Mouse (Mus musculus) monocyte, adult 5-6 weeks (primary cell): ENCODE data around the gene Gm5800. TPM values are rescaled to one million over a fixed set of nuclear protein-coding genes. Genes with fewer than 3 reads are reported as not detected.
"Not testable (repeated sequence)": the region's sequence is repeated elsewhere in the genome, so short reads cannot be mapped to it uniquely, and the experiment has no call there.

Experiments used
- ATAC-seq: fragments of 153-309, 156-312 bp; replicated peaks from 2 replicates; pipeline ENCODE4 v1.8.0; 2017; ENCODE audit warnings: mild to moderate bottlenecking; ENCODE audit not compliant: low TSS enrichment, insufficient number of reproducible peaks, severe bottlenecking, poor library complexity, low FRiP score
- total RNA-seq: library from RNA; stranded (forward); fragments of 200-1000, 200-491, 200-594 nt; gene quantifications from 3 replicates; pipeline ENCODE4 v1.2.3, GENCODE M21; 2017

Gm5800 gene
- total RNA-seq, result not detected in 3 replicates

DNA sequence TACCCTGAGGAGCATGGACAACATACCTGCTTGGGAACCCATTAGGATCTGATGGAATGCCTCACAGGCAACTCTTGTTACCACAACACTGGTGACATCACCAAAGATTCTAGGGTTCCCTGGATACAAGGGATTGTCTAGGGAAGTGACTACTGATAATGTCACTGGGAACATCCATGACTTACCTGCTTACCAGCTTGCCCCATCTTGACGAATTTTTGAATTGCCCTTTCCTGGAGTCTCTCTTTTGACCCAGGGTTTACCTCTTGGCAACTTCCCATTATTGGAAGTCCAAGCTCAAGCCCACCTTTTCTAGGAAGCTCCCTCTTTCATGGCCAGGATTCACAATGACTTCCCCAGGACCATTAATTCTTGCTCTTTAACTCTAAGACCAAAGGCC is at the start of gene Gm5800:
Gene Gm5800, minus strand, starts transcription at position 101 of the 400 bp plus-strand sequence.
- no peak for ATAC-seq

DNA sequence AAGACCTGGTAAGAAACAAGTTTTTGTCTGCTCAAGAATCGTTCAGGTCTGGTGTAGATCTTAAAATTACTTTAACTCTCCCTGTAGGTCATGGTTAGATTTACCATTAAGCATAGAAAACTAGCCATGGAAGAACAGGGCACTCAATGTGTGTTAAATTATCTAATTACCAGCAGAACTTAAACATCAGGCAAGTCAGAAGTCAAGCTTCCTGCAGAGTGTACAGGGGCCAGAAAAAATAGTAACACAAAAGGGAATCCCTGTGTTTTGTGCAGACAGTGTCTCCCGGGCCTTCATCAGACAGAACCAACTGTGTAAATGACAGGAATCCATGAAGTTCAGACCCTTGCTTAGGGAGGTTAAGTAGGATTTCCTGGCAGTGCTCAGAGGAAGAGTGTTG is 39.0 kb upstream of the Gm5800 start:
- ATAC-seq, result no peak

DNA sequence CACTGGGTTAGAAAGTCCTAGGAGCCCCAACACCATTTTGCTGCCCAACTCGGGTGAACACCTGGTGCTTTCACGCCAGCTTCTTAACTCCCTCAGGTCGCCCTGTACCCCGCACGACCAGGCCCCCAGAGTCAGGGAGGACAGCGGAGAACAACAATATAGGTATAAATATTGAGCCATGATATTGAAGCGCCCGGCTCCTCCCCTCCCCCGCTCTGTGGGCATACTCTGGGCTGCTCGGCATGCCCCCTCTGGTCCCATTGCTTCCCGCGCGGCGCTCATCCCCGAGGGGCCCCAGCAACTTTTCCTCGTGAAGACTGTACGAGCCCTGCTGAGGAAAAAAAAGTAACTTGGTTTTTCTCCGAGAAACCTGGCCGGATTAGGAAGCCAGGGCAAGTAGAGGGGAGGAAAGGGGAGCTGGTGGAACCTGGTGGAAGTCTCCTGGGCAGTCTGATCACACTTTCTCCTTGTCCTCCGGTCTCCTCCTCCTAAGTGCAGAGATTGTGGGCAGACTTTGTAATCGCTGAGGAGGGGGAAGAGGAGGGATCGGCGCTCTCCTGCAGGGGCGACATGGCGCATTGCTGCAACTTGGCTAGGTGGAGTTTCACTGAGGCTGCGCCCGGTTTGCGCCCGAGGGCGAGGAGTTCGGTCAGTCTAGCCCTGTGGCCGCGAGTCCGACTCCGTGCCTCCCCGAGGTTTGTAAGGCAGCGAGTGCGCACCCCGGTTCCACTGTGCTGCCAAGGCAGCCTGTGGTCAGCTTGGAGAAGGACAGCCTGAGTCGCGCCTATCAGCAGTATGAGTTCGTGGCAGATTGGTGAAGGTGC is 23.6 kb upstream of the Gm5800 start:
- ATAC-seq, result no peak

DNA sequence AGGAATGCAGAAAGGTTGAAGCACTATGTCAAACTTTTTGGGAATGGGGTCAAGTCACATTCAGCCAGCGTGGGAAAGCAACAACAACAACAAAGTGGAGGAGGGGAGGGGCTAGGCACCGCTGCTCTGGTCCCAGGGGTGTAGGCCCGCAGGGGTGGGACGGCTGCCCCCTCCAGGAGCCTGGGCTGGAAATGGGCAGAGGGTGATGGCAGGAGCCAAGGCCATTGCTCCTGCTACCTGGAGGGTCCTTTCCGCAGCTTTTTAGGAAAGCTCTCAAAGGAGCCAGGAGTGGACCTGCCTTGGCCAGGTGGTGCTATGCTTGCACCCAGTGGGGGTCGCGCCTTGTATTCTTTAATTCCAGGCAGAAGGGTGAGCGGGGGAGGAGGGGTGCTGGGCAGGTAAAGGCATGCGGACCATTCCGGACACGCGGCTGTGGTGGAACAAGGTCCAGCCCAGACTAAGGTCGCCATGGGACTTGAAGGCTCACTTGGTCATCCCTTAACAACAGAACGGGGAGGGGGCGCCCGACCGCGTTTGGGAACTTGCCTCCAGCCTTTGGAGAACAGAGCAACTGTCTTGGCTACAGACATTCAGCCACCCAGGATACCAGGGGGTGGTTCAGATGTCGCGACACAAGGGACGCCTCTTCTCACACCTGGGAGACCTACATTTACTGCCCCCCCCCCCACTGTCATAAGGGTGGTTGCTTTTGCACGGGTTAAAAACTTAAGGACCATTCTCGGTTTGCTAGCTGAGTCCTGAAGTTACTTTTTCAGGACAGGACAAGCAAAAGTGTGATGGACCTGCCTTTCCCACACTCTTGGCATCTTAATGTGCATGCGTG is 22.4 kb upstream of the Gm5800 start:
- no peak for ATAC-seq

DNA sequence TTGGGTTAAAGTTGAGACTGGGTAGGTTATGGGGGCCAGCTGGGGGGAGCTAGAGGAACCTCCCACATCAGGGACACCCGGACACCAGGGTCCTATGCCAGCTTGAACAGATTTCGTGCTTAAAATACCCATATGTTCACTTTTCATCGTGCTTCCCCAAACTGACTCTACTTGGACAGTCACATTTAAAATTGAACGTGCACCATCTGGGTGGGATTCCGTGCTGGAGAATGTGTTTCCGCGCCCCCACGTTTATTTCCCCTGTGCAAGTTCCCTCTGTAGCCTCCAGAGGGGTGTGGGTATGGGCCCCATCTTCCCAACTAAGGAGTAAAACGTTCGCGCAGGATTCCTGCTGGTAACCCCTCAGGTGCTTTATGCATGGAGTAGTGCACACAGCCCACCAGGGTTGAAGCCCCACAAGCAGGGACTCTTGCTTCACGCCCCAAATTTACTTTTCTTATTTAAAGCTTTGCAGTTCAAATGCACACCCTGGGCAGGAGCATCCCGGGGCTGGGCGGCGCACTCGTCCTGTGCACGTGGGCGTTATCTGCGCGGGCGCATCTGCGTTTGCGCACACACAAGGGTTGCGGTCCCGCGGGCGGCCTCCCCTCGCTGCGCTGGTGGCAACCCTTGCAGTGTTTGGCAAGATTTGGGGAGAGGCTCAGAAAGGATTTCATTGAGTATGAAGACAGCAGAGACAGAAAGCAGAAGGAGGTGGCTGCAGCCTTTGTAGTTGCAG is 21.6 kb upstream of the Gm5800 start:
- no peak for ATAC-seq

DNA sequence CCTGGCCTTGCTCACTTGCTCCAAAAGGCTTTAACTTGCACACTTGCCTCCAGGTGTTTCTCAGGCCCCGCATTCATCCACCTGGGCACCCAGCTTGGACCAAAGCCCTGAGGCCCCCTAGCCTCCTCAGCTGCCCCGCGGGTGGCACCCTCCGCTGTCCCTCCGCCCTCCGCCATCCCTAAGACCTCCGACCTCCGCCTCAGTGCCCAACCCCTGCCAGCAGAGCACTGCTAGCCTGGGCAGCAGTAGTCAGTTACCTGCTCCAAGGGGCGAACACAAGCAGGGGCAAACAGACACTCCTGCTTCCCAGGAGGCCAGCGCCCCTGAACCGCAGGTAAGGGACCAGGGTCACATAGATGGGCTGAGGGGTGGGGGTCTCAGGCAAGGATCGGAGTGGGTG is 21.0 kb upstream of the Gm5800 start:
- ATAC-seq, result no peak

DNA sequence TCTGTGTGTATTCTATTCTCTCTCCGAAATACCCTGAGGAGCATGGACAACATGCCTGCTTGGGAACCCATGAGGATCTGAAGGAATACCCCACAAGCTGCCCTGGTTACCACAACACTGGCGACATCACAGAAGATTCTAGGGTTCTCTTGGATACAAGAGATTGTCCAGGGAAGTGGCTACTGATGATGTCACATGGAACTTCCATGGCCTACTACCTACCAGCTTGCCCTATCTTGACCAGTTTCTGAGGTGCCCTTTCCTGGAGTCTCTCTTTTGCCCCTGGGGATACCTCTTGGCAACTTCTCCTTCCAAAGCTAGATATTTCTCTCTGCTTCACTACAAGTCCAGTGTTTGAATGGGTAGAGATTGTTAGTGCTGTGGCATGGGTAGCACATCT is 21.6 kb downstream of the Gm5800 start, which contains the start of gene Gm17079:
Gene Gm17079, minus strand, starts transcription at position 101 of the 400 bp plus-strand sequence.
- ATAC-seq, result not testable (repeated sequence)

DNA sequence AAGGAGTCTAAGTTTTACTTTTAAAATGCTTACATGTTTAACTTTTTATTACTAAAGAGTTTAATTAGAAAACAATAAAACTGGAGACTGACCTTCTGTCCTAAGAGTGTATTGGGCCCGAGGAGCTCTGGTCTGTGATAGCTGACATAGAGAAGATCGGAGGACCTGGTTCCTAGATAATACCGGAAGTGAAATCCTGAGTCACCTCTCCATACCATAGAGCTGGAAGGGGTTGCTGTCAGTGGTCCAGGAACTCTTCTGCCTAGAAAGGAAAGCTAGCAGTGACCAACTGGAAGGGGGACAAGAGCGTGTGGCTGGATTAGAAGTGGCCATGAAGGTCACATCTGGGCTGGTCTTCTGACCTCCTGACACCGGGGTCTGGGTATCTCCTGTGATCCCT is 39.7 kb downstream of the Gm5800 start:
- no peak for ATAC-seq

Other genes starting within 250 kb of the Gm5800 start
- not detected in 3 replicates for gene Gm5622, start 164.4 kb downstream of the Gm5800 start, total RNA-seq
- gene Gm17175, start 143.1 kb downstream of the Gm5800 start, total RNA-seq, result not detected in 3 replicates
- gene Gm17174, start 125.0 kb downstream of the Gm5800 start, total RNA-seq, result not detected in 3 replicates
- gene Gm17078, start 105.9 kb downstream of the Gm5800 start, total RNA-seq, result not detected in 3 replicates
- not detected in 3 replicates for gene Gm4181, start 81.5 kb downstream of the Gm5800 start, total RNA-seq
- gene Gm17079, start 21.7 kb downstream of the Gm5800 start, total RNA-seq, result not detected in 3 replicates
- gene Ang4, start 56.4 kb upstream of the Gm5800 start, total RNA-seq, result not detected in 3 replicates
- gene AY358078, start 82.9 kb upstream of the Gm5800 start, total RNA-seq, result not detected in 3 replicates
- 2.9 TPM in 1 of 3 replicates, not detected in the others for gene Ear6, start 136.5 kb upstream of the Gm5800 start, total RNA-seq
- gene Mettl17, start 167.7 kb upstream of the Gm5800 start, total RNA-seq, result 16.1 to 24.4 TPM (median 21.4 TPM) in 3 replicates
- not detected in 3 replicates for gene Slc39a2, start 175.7 kb upstream of the Gm5800 start, total RNA-seq
- 0.43 to 9.4 TPM (median 1.3 TPM) in 3 replicates for gene Ndrg2, start 197.0 kb upstream of the Gm5800 start, total RNA-seq
- 2.5 TPM in 1 of 3 replicates, not detected in the others for gene Tppp2, start 201.2 kb upstream of the Gm5800 start, total RNA-seq
- not detected in 3 replicates for gene Rnase13, start 205.6 kb upstream of the Gm5800 start, total RNA-seq